Mouse (Mus musculus): ENCODE results near the gene Nthl1. TPM values are rescaled to one million over a fixed set of nuclear protein-coding genes. Genes with fewer than 3 reads are reported as not detected.
A peak's percentile ranks its signal among the peaks of the same experiment; 100 is the strongest.

Gene Nthl1
- polyA plus RNA-seq, 1 experiment from 2014 or later = 5.0 TPM

GRCm38 (mm10) chr17:24617561-24618194 is 14.8 kb upstream of the Nthl1 start:
- H3K4me1 ChIP-seq (replicated peaks; ENCODE audit: control insufficient read depth, insufficient read depth, low read length) = no peaks in the 10 kb centered on the region
- TF ChIP-seq CTCF (IDR thresholded peaks at IDR 0.05; ENCODE audit: low read depth) = peak; percentile 22; the same call in 1 of the 2 replicates
- ATAC-seq = no peak
- 80% methylated on average over 14 of the region's 14 CpGs for WGBS
- H3K27me3 ChIP-seq (replicated peaks; ENCODE audit: control insufficient read depth, insufficient read depth, low read length) = no peaks in the 10 kb centered on the region
- peaks cover 93% of the 10 kb centered on the region for H3K36me3 ChIP-seq (ENCODE audit: control insufficient read depth, insufficient read depth)
- no peak overlapping the region for H3K27ac ChIP-seq (ENCODE audit: low read depth, low read length)
- H3K9me3 ChIP-seq (ENCODE audit: control insufficient read depth) = no peaks in the 10 kb centered on the region
- no peak overlapping the region for H3K9ac ChIP-seq (ENCODE audit: low read depth, low read length)
- no peak overlapping the region for H3K4me3 ChIP-seq (ENCODE audit: low read depth, low read length)
- H3K4me2 ChIP-seq (replicated peaks; ENCODE audit: low read depth) = no peak overlapping the region

GRCm38 (mm10) chr17:24625472-24625871 is 7.0 kb upstream of the Nthl1 start:
- Histone ChIP-seq H3K36me3 (ENCODE audit: control insufficient read depth, insufficient read depth) (peaks cover 93% of the 10 kb centered on the region), H3K9ac (ENCODE audit: low read depth, low read length) (no peak overlapping the region), H3K9me3 (ENCODE audit: control insufficient read depth) (no peaks in the 10 kb centered on the region), H3K4me3 (ENCODE audit: low read depth, low read length) (no peak overlapping the region), H3K4me1 (replicated peaks; ENCODE audit: control insufficient read depth, insufficient read depth, low read length) (no peaks in the 10 kb centered on the region), H3K4me2 (replicated peaks; ENCODE audit: low read depth) (no peak overlapping the region), H3K27ac (ENCODE audit: low read depth, low read length) (no peak overlapping the region), H3K27me3 (replicated peaks; ENCODE audit: control insufficient read depth, insufficient read depth, low read length) (no peaks in the 10 kb centered on the region)
- no peak for TF ChIP-seq CTCF (IDR thresholded peaks at IDR 0.05; ENCODE audit: low read depth)
- ATAC-seq = no peak
- WGBS = 93% methylated on average over 8 of the region's 8 CpGs

- H3K9me3 ChIP-seq (ENCODE audit: control insufficient read depth) = no peaks in the 10 kb centered on the region
- ATAC-seq = no peak
- H3K27me3 ChIP-seq (replicated peaks; ENCODE audit: control insufficient read depth, insufficient read depth, low read length) = no peaks in the 10 kb centered on the region
- H3K9ac ChIP-seq (ENCODE audit: low read depth, low read length) = no peak overlapping the region
- WGBS = 44% methylated on average over 5 of the region's 5 CpGs
- H3K36me3 ChIP-seq (ENCODE audit: control insufficient read depth, insufficient read depth) = peaks cover 66% of the 10 kb centered on the region
- no peak overlapping the region for H3K4me3 ChIP-seq (ENCODE audit: low read depth, low read length)
- H3K27ac ChIP-seq (ENCODE audit: low read depth, low read length) = no peak overlapping the region
- no peaks in the 10 kb centered on the region for H3K4me1 ChIP-seq (replicated peaks; ENCODE audit: control insufficient read depth, insufficient read depth, low read length)
- peak; percentile 94 for TF ChIP-seq CTCF (IDR thresholded peaks at IDR 0.05; ENCODE audit: low read depth)
- H3K4me2 ChIP-seq (replicated peaks; ENCODE audit: low read depth) = no peak overlapping the region
These were observed 3.8 kb upstream of the Nthl1 start for GRCm38 (mm10) chr17:24628646-24629045.

- 86% methylated on average over 14 of the region's 14 CpGs for WGBS
These were observed 2.4 kb upstream of the Nthl1 start for GRCm38 (mm10) chr17:24630072-24630471.

GRCm38 (mm10) chr17:24632813-24633449 is 451 bp downstream of the Nthl1 start:
- peak; percentile 44 for ATAC-seq
- Histone ChIP-seq H3K4me1 (replicated peaks; ENCODE audit: control insufficient read depth, insufficient read depth, low read length) (no peaks in the 10 kb centered on the region), H3K9ac (ENCODE audit: low read depth, low read length) (peak overlapping the region; percentile 80), H3K4me2 (replicated peaks; ENCODE audit: low read depth) (peak overlapping the region; percentile 83), H3K27ac (ENCODE audit: low read depth, low read length) (peak overlapping the region; percentile 66), H3K9me3 (ENCODE audit: control insufficient read depth) (no peaks in the 10 kb centered on the region), H3K4me3 (ENCODE audit: low read depth, low read length) (peak overlapping the region; percentile 65), H3K36me3 (ENCODE audit: control insufficient read depth, insufficient read depth) (peaks cover 28% of the 10 kb centered on the region; the same call in 1 of the 2 replicates), H3K27me3 (replicated peaks; ENCODE audit: control insufficient read depth, insufficient read depth, low read length) (no peaks in the 10 kb centered on the region)
- peak; percentile 18; the same call in 1 of the 2 replicates for TF ChIP-seq CTCF (IDR thresholded peaks at IDR 0.05; ENCODE audit: low read depth)
- 9% methylated on average over 22 of the region's 22 CpGs for WGBS

More at GRCm38 (mm10) chr17:24630072-24630471, 2.4 kb upstream of the Nthl1 start:
- no peak for ATAC-seq
- no peak overlapping the region for H3K4me3 ChIP-seq (ENCODE audit: low read depth, low read length)
- H3K9me3 ChIP-seq (ENCODE audit: control insufficient read depth) = no peaks in the 10 kb centered on the region
- H3K9ac ChIP-seq (ENCODE audit: low read depth, low read length) = no peak overlapping the region
- no peaks in the 10 kb centered on the region for H3K4me1 ChIP-seq (replicated peaks; ENCODE audit: control insufficient read depth, insufficient read depth, low read length)
- no peaks in the 10 kb centered on the region for H3K27me3 ChIP-seq (replicated peaks; ENCODE audit: control insufficient read depth, insufficient read depth, low read length)
- H3K27ac ChIP-seq (ENCODE audit: low read depth, low read length) = no peak overlapping the region
- H3K4me2 ChIP-seq (replicated peaks; ENCODE audit: low read depth) = no peak overlapping the region
- TF ChIP-seq CTCF (IDR thresholded peaks at IDR 0.05; ENCODE audit: low read depth) = 0 out of 2 replicates have a peak, but pooled peaks have one; percentile 9
- H3K36me3 ChIP-seq (ENCODE audit: control insufficient read depth, insufficient read depth) = peaks cover 51% of the 10 kb centered on the region

GRCm38 (mm10) chr17:24633831-24634230 is 1.4 kb downstream of the Nthl1 start:
- Histone ChIP-seq H3K9me3 (ENCODE audit: control insufficient read depth) (no peaks in the 10 kb centered on the region), H3K4me3 (ENCODE audit: low read depth, low read length) (no peak overlapping the region), H3K9ac (ENCODE audit: low read depth, low read length) (no peak overlapping the region), H3K27ac (ENCODE audit: low read depth, low read length) (no peak overlapping the region), H3K4me2 (replicated peaks; ENCODE audit: low read depth) (no peak overlapping the region), H3K4me1 (replicated peaks; ENCODE audit: control insufficient read depth, insufficient read depth, low read length) (no peaks in the 10 kb centered on the region), H3K27me3 (replicated peaks; ENCODE audit: control insufficient read depth, insufficient read depth, low read length) (no peaks in the 10 kb centered on the region), H3K36me3 (ENCODE audit: control insufficient read depth, insufficient read depth) (peaks cover 20% of the 10 kb centered on the region; the same call in 1 of the 2 replicates)
- 98% methylated on average over 11 of the region's 11 CpGs for WGBS
- ATAC-seq = no peak
- no peak for TF ChIP-seq CTCF (IDR thresholded peaks at IDR 0.05; ENCODE audit: low read depth)

All from intestine, postnatal 0 days (tissue).